Mouse (Mus musculus) splenic B cell, adult 2 months (primary cell): ENCODE measurements around the gene Cnnm2.

Source experiments
- DNase-seq: peaks from one replicate; pipeline ENCODE4 v3.0.0-alpha.2; 2011; ENCODE audit warnings: low read depth, low spot score
- H3K27me3 ChIP-seq: 2 replicates; pipeline ENCODE4 v1.6.1; 2012; ENCODE audit warnings: mild to moderate bottlenecking, low read length, moderate library complexity, mixed read lengths; ENCODE audit not compliant: control insufficient read depth, poor library complexity, insufficient read depth, severe bottlenecking
- H3K36me3 ChIP-seq: 2 replicates; pipeline ENCODE4 v1.6.1; 2012; ENCODE audit warnings: mild to moderate bottlenecking, low read length, moderate library complexity, mixed read lengths; ENCODE audit not compliant: control insufficient read depth, poor library complexity, insufficient read depth, severe bottlenecking

Cnnm2 gene

GRCm38 (mm10) chr19:46879876-46880275 lies 118.5 kb downstream of the Cnnm2 start:
- Histone ChIP-seq H3K27me3 (no peaks in the 10 kb centered on the region), H3K36me3 (no peaks in the 10 kb centered on the region; the same call in 1 of the 2 replicates)
- DNase-seq: no peak

GRCm38 (mm10) chr19:46885365-46885764 lies 124.0 kb downstream of the Cnnm2 start:
- no peaks in the 10 kb centered on the region; the same call in none of the 2 replicates for H3K36me3 ChIP-seq
- H3K27me3 ChIP-seq: no peaks in the 10 kb centered on the region
- DNase-seq: no peak

GRCm38 (mm10) chr19:46886826-46887225 lies 125.4 kb downstream of the Cnnm2 start:
- no peaks in the 10 kb centered on the region for H3K27me3 ChIP-seq
- no peak for DNase-seq
- peaks cover 4% of the 10 kb centered on the region for H3K36me3 ChIP-seq

- peak; percentile 52 for DNase-seq
- H3K36me3 ChIP-seq: peaks cover 4% of the 10 kb centered on the region
- no peaks in the 10 kb centered on the region for H3K27me3 ChIP-seq
Measured at GRCm38 (mm10) chr19:46887811-46888527, 126.6 kb downstream of the Cnnm2 start.

- no peak for DNase-seq
- Histone ChIP-seq H3K36me3 (peaks cover 6% of the 10 kb centered on the region), H3K27me3 (no peaks in the 10 kb centered on the region)
Measured at GRCm38 (mm10) chr19:46889666-46890065, 128.3 kb downstream of the Cnnm2 start.

GRCm38 (mm10) chr19:46890657-46891056 lies 129.3 kb downstream of the Cnnm2 start:
- no peak for DNase-seq
- Histone ChIP-seq H3K36me3 (peaks cover 6% of the 10 kb centered on the region), H3K27me3 (no peaks in the 10 kb centered on the region)

- Histone ChIP-seq H3K27me3 (no peaks in the 10 kb centered on the region), H3K36me3 (peaks cover 19% of the 10 kb centered on the region)
- no peak for DNase-seq
Measured at GRCm38 (mm10) chr19:46892856-46893255, 131.5 kb downstream of the Cnnm2 start.

GRCm38 (mm10) chr19:46893484-46893883 lies 132.1 kb downstream of the Cnnm2 start:
- Histone ChIP-seq H3K27me3 (no peaks in the 10 kb centered on the region), H3K36me3 (peaks cover 23% of the 10 kb centered on the region)
- no peak for DNase-seq

GRCm38 (mm10) chr19:46897135-46897534 lies 135.7 kb downstream of the Cnnm2 start:
- peak; percentile 18 for DNase-seq
- H3K36me3 ChIP-seq: peaks cover 21% of the 10 kb centered on the region
- no peaks in the 10 kb centered on the region for H3K27me3 ChIP-seq

- DNase-seq: no peak
- H3K36me3 ChIP-seq: peaks cover 21% of the 10 kb centered on the region
- H3K27me3 ChIP-seq: no peaks in the 10 kb centered on the region
Measured at GRCm38 (mm10) chr19:46898222-46898621, 136.8 kb downstream of the Cnnm2 start.

- Histone ChIP-seq H3K27me3 (no peaks in the 10 kb centered on the region), H3K36me3 (peaks cover 19% of the 10 kb centered on the region)
- DNase-seq: peak; percentile 37
Measured at GRCm38 (mm10) chr19:46899306-46899705, 137.9 kb downstream of the Cnnm2 start.

GRCm38 (mm10) chr19:46899871-46900270 lies 138.5 kb downstream of the Cnnm2 start:
- H3K27me3 ChIP-seq: no peaks in the 10 kb centered on the region
- H3K36me3 ChIP-seq: peaks cover 21% of the 10 kb centered on the region
- DNase-seq: no peak

GRCm38 (mm10) chr19:46900786-46901185 lies 139.4 kb downstream of the Cnnm2 start:
- Histone ChIP-seq H3K27me3 (no peaks in the 10 kb centered on the region), H3K36me3 (peaks cover 21% of the 10 kb centered on the region)
- no peak for DNase-seq

- no peaks in the 10 kb centered on the region for H3K27me3 ChIP-seq
- no peak for DNase-seq
- H3K36me3 ChIP-seq: peaks cover 18% of the 10 kb centered on the region
Measured at GRCm38 (mm10) chr19:46901323-46901722, 139.9 kb downstream of the Cnnm2 start.

GRCm38 (mm10) chr19:46903379-46903778 lies 142.0 kb downstream of the Cnnm2 start:
- no peak for DNase-seq
- H3K36me3 ChIP-seq: peaks cover 4% of the 10 kb centered on the region; the same call in 1 of the 2 replicates
- no peaks in the 10 kb centered on the region for H3K27me3 ChIP-seq

- DNase-seq: no peak
- Histone ChIP-seq H3K27me3 (no peaks in the 10 kb centered on the region), H3K36me3 (peaks cover 4% of the 10 kb centered on the region; the same call in 1 of the 2 replicates)
Measured at GRCm38 (mm10) chr19:46904907-46905306, 143.5 kb downstream of the Cnnm2 start.
